Mouse (Mus musculus) kidney, embryonic 14.5 days (tissue): ENCODE measurements around the gene Dhdds. TPM values are rescaled to one million over a fixed set of nuclear protein-coding genes. Genes with fewer than 3 reads are reported as not detected.

ENCODE experiments used
- ATAC-seq: fragments of 200-750 bp; cut with Nextera tagmentation; 2 replicates; pipeline ENCODE4 v1.8.0; 2017; ENCODE audit warnings: moderate number of reproducible peaks, mild to moderate bottlenecking, moderate TSS enrichment, moderate library complexity; ENCODE audit not compliant: low FRiP score, low TSS enrichment
- H3K27ac ChIP-seq: fragments of 300-500 bp; sonication (generic); 2 replicates; pipeline ENCODE4 v1.5.1; 2014; ENCODE audit warnings: low read depth, mild to moderate bottlenecking, low read length, moderate library complexity, mixed read lengths
- H3K27me3 ChIP-seq: fragments of 300-500 bp; sonication (generic); 2 replicates; pipeline ENCODE4 v1.6.1; 2014; ENCODE audit warnings: mild to moderate bottlenecking, low read length; ENCODE audit not compliant: control insufficient read depth, insufficient read depth
- H3K36me3 ChIP-seq: fragments of 300-500 bp; sonication (generic); 2 replicates; pipeline ENCODE4 v1.6.1; 2014; ENCODE audit warnings: low read length, mixed read lengths; ENCODE audit not compliant: control insufficient read depth, insufficient read depth
- H3K4me1 ChIP-seq: fragments of 300-500 bp; sonication (generic); 2 replicates; pipeline ENCODE4 v1.6.1; 2014; ENCODE audit warnings: low read length, mixed read lengths; ENCODE audit not compliant: control insufficient read depth, insufficient read depth
- H3K4me2 ChIP-seq: fragments of 300-500 bp; sonication (generic); replicated peaks from 2 replicates; pipeline ENCODE4 v1.6.1; 2014; ENCODE audit warnings: low read depth, mild to moderate bottlenecking, low read length
- H3K4me3 ChIP-seq: fragments of 300-500 bp; sonication (generic); 2 replicates; pipeline ENCODE4 v1.5.1; 2014; ENCODE audit warnings: mild to moderate bottlenecking, low read length
- H3K9ac ChIP-seq: fragments of 300-500 bp; sonication (generic); 2 replicates; pipeline ENCODE4 v1.6.1; 2014; ENCODE audit warnings: low read depth, mild to moderate bottlenecking, low read length, moderate library complexity
- H3K9me3 ChIP-seq: fragments of 300-500 bp; sonication (generic); 2 replicates; pipeline ENCODE4 v1.6.1; 2016; ENCODE audit warnings: low read length; ENCODE audit not compliant: control insufficient read depth
- WGBS: fragments of 180-500 bp; shearing (Covaris S2); extraction: QIAGEN DNeasy Blood & Tissue Kit; methylation state at CpG from one replicate; pipeline ENCODE4 v1.1.7; 2014; 5-methylcytosine and 5-hydroxymethylcytosine counted together
- polyA plus RNA-seq: library from polyadenylated mRNA; unstranded; fragments of >200 nt; fragmentation: Nextera tagmentation; extraction: Ambion mirVana; gene quantifications from 2 replicates; pipeline ENCODE4 v1.2.1, GENCODE M21; 2014

Dhdds gene
- polyA plus RNA-seq, 1 experiment from 2014 or later, result 42.9 TPM

DNA sequence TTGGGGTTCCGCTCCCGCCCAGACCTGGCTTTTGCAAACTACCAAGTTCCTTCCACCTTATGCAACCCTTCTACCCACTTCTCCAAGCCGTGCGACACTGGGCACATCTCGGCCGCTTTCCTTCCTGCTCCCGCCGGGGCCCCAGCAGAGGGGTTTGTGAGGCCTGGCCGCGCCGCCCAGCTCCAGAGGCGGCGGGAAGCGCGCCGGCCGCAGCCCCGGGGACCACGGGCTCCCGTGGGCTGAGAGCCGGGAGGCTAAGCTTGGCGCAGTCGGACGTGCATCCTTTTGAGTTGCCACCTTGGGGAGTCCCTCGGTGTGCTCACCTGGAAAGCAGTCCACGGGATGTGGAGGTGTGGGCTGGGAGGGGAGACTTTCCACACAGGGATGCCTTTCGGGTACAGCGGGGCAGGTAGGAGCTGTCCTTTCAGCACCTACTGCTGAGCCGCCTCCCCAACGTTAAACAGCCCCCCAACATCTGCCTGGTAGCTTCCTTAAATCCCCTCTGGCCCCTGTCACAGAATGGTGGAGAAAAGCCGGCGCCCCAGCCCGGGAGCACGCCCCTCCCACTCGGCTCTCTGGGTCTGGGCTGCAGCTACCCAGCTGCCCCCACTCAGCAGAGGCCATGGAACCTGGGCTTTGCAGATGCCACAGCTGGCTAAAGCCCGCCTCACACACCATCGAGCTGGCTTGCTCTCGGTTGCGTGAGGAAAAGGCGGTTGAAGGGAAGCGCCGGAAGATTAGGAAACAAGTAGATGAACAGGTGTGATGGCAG is 32.4 kb downstream of the Dhdds start, which contains the start of gene Hmgn2:
TSS of gene Hmgn2 (minus strand) at position 501 of the 772 bp plus-strand sequence.
- ATAC-seq, result peak; percentile 66
- peaks cover 33% of the 10 kb centered on the region for H3K36me3 ChIP-seq

DNA sequence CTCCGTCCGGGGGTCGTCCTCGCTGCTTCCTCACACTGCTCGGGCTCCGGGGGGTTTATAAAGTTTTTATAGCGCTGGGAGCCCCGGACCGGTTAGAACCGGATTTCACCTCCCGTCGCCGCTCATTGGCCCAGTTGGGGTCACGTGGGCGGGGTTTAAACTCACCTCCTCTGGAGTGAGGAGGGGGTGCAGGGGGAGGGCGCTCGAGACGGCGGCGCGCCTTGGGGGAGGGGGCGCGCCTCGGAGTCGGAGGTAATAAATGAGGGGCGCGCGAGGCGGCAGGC is 32.9 kb downstream of the Dhdds start:
- Histone ChIP-seq H3K9ac (peak overlapping the region; percentile 98), H3K36me3 (peaks cover 38% of the 10 kb centered on the region), H3K27me3 (no peaks in the 10 kb centered on the region), H3K27ac (peak overlapping the region; percentile 100), H3K9me3 (no peaks in the 10 kb centered on the region), H3K4me1 (peaks cover 25% of the 10 kb centered on the region), H3K4me3 (peak overlapping the region; percentile 80), H3K4me2 (peak overlapping the region; percentile 94)
- peak; percentile 89 for ATAC-seq
- 1% methylated on average over 28 of the region's 29 CpGs for WGBS

More for the DNA sequence above, 32.4 kb downstream of the Dhdds start, which contains the start of gene Hmgn2:
- Histone ChIP-seq H3K27me3 (no peaks in the 10 kb centered on the region), H3K4me2 (peak within 1 kb of the TSS; percentile 94), H3K9ac (peak within 1 kb of the TSS; percentile 98), H3K4me3 (peak within 1 kb of the TSS; percentile 80), H3K9me3 (no peaks in the 10 kb centered on the region), H3K27ac (peak within 1 kb of the TSS; percentile 100), H3K4me1 (peaks cover 25% of the 10 kb centered on the region)
- WGBS, result under 1% methylated on average over 41 of the region's 42 CpGs

DNA sequence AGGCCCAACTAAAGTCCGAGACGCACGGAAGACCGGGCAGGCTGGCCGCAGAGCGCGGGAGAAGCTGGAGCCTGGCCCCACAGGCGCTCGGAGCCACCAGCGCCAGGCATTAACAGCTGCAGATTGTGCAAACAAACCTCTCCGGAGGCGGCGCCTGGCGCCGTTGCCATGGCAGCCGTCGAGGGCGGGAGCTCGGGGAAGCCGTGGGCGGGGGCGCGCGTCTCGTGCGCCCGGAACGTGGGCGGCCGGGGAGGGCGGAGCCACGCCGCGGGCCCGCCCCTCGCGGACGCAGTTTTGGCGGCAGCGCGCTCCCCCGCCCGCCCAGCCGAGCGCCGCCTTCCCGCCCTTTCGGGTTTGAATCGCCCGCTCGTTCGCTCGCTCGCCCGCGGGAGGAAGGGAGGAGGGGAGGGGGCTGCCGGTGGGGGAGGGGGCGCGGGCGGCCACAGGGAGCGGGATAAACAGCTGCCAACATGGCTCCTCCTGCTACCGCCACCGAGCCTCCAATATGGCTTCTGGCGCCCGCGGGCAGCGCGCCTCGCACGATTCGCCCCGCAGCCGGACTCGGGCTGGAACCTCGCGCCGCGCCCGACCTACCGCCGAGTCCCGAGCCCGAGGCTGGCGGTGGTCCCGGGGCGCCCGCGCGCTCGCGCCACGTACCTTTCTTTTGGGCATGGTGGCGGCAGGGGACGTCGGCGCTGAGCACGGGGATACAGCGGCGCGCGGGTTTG is 33.4 kb downstream of the Dhdds start:
- ATAC-seq, result peak; percentile 79
- H3K36me3 ChIP-seq, result peaks cover 43% of the 10 kb centered on the region
- peak overlapping the region; percentile 94 for H3K4me2 ChIP-seq
- 1% methylated on average over 74 of the region's 101 CpGs for WGBS
- peaks cover 25% of the 10 kb centered on the region for H3K4me1 ChIP-seq
- peak overlapping the region; percentile 80 for H3K4me3 ChIP-seq
- H3K27me3 ChIP-seq, result no peaks in the 10 kb centered on the region
- no peaks in the 10 kb centered on the region for H3K9me3 ChIP-seq
- H3K27ac ChIP-seq, result peak overlapping the region; percentile 100
- peak overlapping the region; percentile 98 for H3K9ac ChIP-seq

DNA sequence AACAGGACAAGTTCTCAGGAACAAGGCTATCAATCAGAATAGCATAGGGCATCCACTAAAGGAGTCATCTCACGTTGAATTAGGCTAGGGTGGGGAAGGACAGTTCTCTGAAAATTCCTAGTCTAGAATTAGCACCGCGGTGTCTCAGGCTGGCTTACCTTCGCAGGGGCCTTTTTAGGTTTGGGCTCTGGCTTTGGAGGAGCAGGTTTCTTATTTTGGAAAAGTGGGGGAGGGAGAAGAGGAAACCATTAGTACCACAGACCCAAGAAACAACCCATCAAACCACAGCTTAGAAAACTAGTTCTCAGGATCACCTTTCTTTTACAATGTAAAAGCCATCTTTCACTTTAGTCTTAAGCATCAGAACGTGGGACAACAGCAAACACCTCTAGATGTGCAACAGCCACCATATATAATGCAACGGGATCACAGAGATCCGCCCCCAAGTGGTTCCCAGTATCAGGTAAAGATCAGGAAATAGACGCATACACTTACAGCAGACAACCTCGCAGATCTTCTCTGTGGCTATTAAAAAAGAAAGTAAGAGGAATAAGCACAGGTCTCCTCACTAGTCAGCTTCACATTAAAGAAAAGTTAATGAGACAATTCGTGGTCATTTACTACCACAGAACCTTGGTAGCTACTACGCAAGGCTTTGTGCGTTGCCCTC is 34.3 kb downstream of the Dhdds start:
- no peak for ATAC-seq
- Histone ChIP-seq H3K4me2 (peak overlapping the region; percentile 49), H3K4me3 (peak overlapping the region; percentile 80), H3K36me3 (peaks cover 40% of the 10 kb centered on the region), H3K27ac (no peak overlapping the region), H3K9ac (peak overlapping the region; percentile 98; the same call in 1 of the 2 replicates), H3K27me3 (no peaks in the 10 kb centered on the region), H3K9me3 (no peaks in the 10 kb centered on the region), H3K4me1 (peaks cover 25% of the 10 kb centered on the region)
- 37% methylated on average over 12 of the region's 12 CpGs for WGBS

DNA sequence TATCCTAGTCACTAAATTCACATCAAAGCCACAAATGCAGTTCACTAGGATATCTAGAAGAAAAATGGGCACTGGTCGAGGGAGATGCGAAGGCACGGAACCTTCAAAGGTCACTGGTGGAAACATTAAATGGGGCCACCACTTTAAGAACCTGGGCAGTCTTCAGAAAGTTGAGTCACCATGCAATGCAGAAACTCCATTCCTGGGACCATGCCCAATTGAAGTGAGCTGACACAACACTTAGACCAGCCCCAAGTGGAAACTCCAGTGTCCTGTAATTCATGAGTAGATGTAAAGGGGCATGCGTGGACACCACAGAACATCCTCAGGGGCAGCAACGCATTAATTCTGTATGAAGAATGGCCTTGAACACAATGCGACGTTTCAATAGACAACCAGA is 38.2 kb downstream of the Dhdds start:
- Histone ChIP-seq H3K27ac (no peak overlapping the region), H3K4me2 (no peak overlapping the region), H3K4me3 (no peak overlapping the region), H3K9me3 (no peaks in the 10 kb centered on the region), H3K4me1 (peaks cover 5% of the 10 kb centered on the region; the same call in 1 of the 2 replicates), H3K36me3 (peaks cover 36% of the 10 kb centered on the region), H3K9ac (no peak overlapping the region), H3K27me3 (no peaks in the 10 kb centered on the region)
- WGBS, result 88% methylated on average over 7 of the region's 7 CpGs
- no peak for ATAC-seq

DNA sequence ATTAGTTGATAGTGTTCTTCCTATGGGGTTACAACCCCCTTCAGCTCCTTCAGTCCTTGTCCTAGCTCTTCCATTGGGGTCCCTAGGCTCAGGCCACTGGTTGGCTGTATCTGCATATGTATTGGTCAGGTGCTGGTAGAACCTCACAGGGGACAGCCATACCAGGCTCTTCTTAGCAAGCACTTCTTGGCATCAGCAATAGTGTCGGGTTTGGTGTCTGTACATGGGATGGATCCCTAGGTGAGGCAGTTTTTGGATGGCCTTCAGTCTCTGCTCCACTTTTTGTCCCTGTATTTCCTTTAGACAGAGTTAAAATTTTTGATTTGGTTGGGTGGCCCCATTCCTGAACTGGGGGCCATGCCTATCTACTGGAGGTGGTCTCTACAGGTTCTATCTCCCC is 41.8 kb downstream of the Dhdds start:
- Histone ChIP-seq H3K9me3 (no peaks in the 10 kb centered on the region), H3K9ac (no peak overlapping the region), H3K36me3 (peaks cover 16% of the 10 kb centered on the region), H3K4me3 (no peak overlapping the region), H3K4me2 (no peak overlapping the region), H3K4me1 (no peaks in the 10 kb centered on the region), H3K27ac (no peak overlapping the region), H3K27me3 (no peaks in the 10 kb centered on the region)
- WGBS, result 85% methylated on average over 1 of the region's 1 CpGs
- no peak for ATAC-seq

DNA sequence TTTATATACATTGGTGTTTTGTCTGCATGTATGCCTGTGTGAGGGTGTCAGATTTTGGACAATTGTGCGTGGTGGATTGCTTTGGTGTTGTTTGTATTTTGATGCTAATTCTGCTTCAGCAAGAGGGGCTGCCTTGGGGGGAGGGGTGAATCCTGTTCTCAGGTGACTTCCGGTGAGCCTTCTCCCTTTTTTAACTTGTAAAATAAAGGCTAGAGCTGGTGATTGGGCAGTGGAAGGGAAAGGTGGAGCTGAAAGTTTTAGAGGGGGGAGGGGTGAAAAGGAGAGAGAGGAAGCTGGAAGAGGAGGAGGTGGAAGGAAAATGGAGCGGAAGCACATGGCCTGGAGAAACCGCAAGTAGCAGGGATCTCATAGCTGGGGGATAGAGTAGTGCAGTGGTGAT is 44.4 kb downstream of the Dhdds start:
- no peaks in the 10 kb centered on the region for H3K36me3 ChIP-seq
- no peak overlapping the region for H3K27ac ChIP-seq
- no peak overlapping the region for H3K4me3 ChIP-seq
- H3K4me1 ChIP-seq, result no peaks in the 10 kb centered on the region
- WGBS, result 85% methylated on average over 4 of the region's 4 CpGs
- ATAC-seq, result no peak
- no peaks in the 10 kb centered on the region for H3K27me3 ChIP-seq
- H3K9me3 ChIP-seq, result no peaks in the 10 kb centered on the region
- no peak overlapping the region for H3K9ac ChIP-seq
- H3K4me2 ChIP-seq, result no peak overlapping the region

DNA sequence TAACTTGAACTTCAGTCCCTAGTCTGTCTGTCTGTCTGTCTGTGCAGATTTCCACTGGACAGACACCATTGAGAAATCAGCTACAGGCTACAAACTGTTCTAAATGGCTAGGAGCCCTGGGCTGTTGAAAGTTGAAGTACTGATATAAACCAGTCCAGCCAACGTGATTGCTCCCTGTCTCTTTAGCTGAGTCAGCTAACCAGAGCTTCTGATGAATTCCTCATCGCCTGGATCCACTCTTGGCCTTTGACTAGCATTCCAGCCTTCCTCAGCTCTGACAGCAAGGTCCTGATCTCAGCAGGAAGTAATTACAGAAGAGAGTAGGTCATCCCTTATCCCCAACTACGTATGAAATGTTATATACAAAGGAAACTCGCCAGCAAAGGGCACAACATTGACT is 54.0 kb downstream of the Dhdds start:
- no peak overlapping the region for H3K27ac ChIP-seq
- no peaks in the 10 kb centered on the region for H3K4me1 ChIP-seq
- no peak overlapping the region for H3K4me2 ChIP-seq
- H3K4me3 ChIP-seq, result no peak overlapping the region
- 67% methylated on average over 4 of the region's 4 CpGs for WGBS
- H3K9me3 ChIP-seq, result peaks cover 3% of the 10 kb centered on the region; the same call in 1 of the 2 replicates
- no peaks in the 10 kb centered on the region for H3K27me3 ChIP-seq
- H3K9ac ChIP-seq, result no peak overlapping the region
- ATAC-seq, result no peak
- no peaks in the 10 kb centered on the region for H3K36me3 ChIP-seq
